In genomic region chr7:47132180-47132930, GRCm38 (mm10) we compare ENCODE assay signal across 8 mouse cellular contexts. TPM values are rescaled to one million over a fixed set of nuclear protein-coding genes. Genes with fewer than 3 reads are reported as not detected.
DNase-seq lines count a peak whose midpoint lies in the region; ATAC-seq and TF ChIP-seq lines count a peak whose summit lies in the region.
"Had no signal": no experiment of that assay in that cellular context is flagged by ENCODE, and none has a peak within 500 bp of the region (broad histone marks: within the 10 kb centered on the region; RNA-seq: fewer than 3 reads in every experiment).

No protein-coding gene starts in this region.

- H3K36me3 ChIP-seq in ES-Bruce4 (ENCODE audit: control insufficient read depth, insufficient read depth, low read length, poor library complexity, severe bottlenecking) = no peaks in the 10 kb centered on the region
- H3K36me3 ChIP-seq in midbrain, embryonic 15.5 days (replicated peaks) = no peaks in the 10 kb centered on the region

- peak overlapping the region; percentile 52 for H3K4me3 ChIP-seq in ES-Bruce4 (ENCODE audit: low read depth, low read length)
- peak overlapping the region; percentile 80 for H3K4me3 ChIP-seq in midbrain, embryonic 15.5 days

- H3K9ac ChIP-seq in ES-Bruce4 (ENCODE audit: low read depth, poor library complexity, severe bottlenecking) = peak overlapping the region; percentile 36; the same call in 1 of the 2 replicates
- H3K9ac ChIP-seq in midbrain, embryonic 15.5 days = peak overlapping the region; percentile 85

- TF ChIP-seq EP300 in ES-Bruce4 (IDR thresholded peaks at IDR 0.05; ENCODE audit: insufficient read depth, low read depth, low read length) = no peak

- H3K9me3 ChIP-seq in ES-Bruce4 (replicated peaks; ENCODE audit: control insufficient read depth, insufficient read depth, low read length, poor library complexity, severe bottlenecking) = no peaks in the 10 kb centered on the region
- no peaks in the 10 kb centered on the region for H3K9me3 ChIP-seq in midbrain, embryonic 15.5 days

- ATAC-seq in hematopoietic stem cell, adult 5-6 weeks (replicated peaks in 1 of 2; ENCODE audit: insufficient read depth in 1 of 2, low FRiP score in 2 of 2, low TSS enrichment in 1 of 2, low read depth in 1 of 2, poor library complexity in 2 of 2, severe bottlenecking in 2 of 2) = peak; percentile 42 to 50
- peak; percentile 92 for ATAC-seq in midbrain, embryonic 15.5 days (replicated peaks)

- under 1% methylated on average over 64 of the region's 65 CpGs for WGBS in midbrain, embryonic 15.5 days

- peak; percentile 31 for DNase-seq in WW6 (ENCODE audit: low read depth, low spot score)
- peak; percentile 51 for DNase-seq in embryo, embryonic 9.5 days (ENCODE audit: extremely low spot score)
- peak; percentile 47 to 62 for DNase-seq in left cerebral cortex, adult 9 months (ENCODE audit: low spot score in 2 of 2)
- DNase-seq in urinary bladder, adult 18-20 months (ENCODE audit: low spot score in 2 of 2) = no peak

- no peaks in the 10 kb centered on the region for H3K4me1 ChIP-seq in ES-Bruce4 (ENCODE audit: control insufficient read depth, insufficient read depth, low read length)
- peaks cover 26% of the 10 kb centered on the region for H3K4me1 ChIP-seq in midbrain, embryonic 15.5 days

- no peak for TF ChIP-seq POLR2A in ES-Bruce4 (IDR thresholded peaks at IDR 0.05; ENCODE audit: insufficient read depth, low read length)

- no peak overlapping the region for H3K27ac ChIP-seq in ES-Bruce4 (ENCODE audit: insufficient read depth, low read length)
- peak overlapping the region; percentile 93 for H3K27ac ChIP-seq in midbrain, embryonic 15.5 days

- peak overlapping the region; percentile 80 for H3K4me2 ChIP-seq in midbrain, embryonic 15.5 days

- TF ChIP-seq CTCF in ES-Bruce4 (IDR thresholded peaks at IDR 0.05; ENCODE audit: low read depth, low read length) = peak; percentile 3

- H3K27me3 ChIP-seq in ES-Bruce4 (ENCODE audit: control insufficient read depth, insufficient read depth, low read length, poor library complexity, severe bottlenecking) = peaks cover 12% of the 10 kb centered on the region
- 0 out of 2 replicates have a peak, but pooled peaks cover 3% of the 10 kb centered on the region for H3K27me3 ChIP-seq in midbrain, embryonic 15.5 days (replicated peaks)

RNA-seq across cellular contexts. Expression of gene Ptpn5, which starts 1.1 kb away (rescaled TPM):
- not detected in 2 replicates for polyA plus RNA-seq in ES-Bruce4 (2011; ENCODE audit: insufficient read depth, insufficient read length, low read depth, missing spikeins)
- total RNA-seq in hematopoietic stem cell, adult 5-6 weeks (2017) = 0.31 TPM in 1 of 2 replicates, not detected in the other
- polyA plus RNA-seq in midbrain, embryonic 15.5 days (2015; fragmentation: Nextera tagmentation; extraction: Ambion mirVana) = 178 and 184 TPM in 2 replicates
- total RNA-seq: heart, postnatal 10 days had no signal

Comparison
In these comparisons a context has a peak if more than half of its experiments do, and no peak if none do; other contexts are left out.
1. DNase-seq: peak in WW6 (single experiment), embryo, embryonic 9.5 days (single experiment) and left cerebral cortex, adult 9 months (2 of 2); none in urinary bladder, adult 18-20 months (0 of 2).
2. RNA of gene Ptpn5, which starts 1.1 kb away (polyA plus RNA-seq): 178 to 184 TPM in midbrain, embryonic 15.5 days; not detected in ES-Bruce4; every median in the first group is over 100 times any median in the second.